Mouse (Mus musculus): Measurements from ENCODE around the gene Fyttd1. TPM values are rescaled to one million over a fixed set of nuclear protein-coding genes. Genes with fewer than 3 reads are reported as not detected.
A peak's percentile ranks its signal among the peaks of the same experiment; 100 is the strongest.

The Fyttd1 gene
- polyA plus RNA-seq (2016; fragmentation: Nextera tagmentation; extraction: Ambion mirVana): 112 and 115 TPM in 2 replicates

DNA sequence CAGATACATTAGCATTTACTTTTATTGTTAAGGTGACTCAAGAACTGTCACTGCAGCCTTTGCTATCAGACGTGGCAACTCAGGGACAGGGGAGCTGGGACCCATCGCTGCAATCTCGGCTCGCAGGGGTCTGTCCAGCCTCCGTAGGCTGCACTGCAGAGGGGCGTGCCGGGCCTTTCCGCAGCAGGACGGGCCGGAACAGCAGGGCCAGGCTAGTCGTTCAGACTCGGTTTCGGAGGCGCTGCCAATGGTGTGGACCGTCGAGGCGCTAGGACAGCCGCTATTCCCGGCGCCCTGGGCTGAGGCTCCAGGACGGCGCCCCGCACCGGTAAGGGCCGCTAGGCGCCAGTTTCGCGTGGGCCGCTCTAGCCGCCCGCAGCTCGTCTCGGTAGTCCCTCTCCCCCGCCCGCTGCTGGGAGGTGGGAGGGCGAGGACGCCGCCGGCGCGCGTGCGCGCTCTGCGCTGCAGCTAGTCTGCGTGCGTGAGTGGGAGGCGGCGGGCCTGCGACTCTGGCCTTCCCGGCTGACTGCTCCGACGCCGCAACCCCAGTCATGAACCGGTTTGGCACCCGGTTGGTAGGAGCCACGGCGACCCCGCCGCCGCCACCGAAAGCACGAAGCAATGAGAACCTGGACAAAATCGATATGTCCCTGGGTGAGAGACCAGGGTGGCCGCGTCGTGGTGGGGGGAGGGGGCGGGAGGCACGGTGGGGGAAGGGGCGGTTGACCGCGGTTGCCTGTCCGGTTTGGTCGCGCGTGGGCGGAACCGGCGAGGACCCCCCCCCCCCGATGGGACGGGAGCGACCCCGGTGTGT lies at the start of gene Fyttd1, which contains the start of gene Rubcn:
Gene Fyttd1 (plus strand): TSS at position 158 of the 814 bp plus-strand sequence.
Gene Rubcn (minus strand): TSS at position 424 of the 814 bp plus-strand sequence.
- Histone ChIP-seq H3K4me3 (peak within 1 kb of the TSS; percentile 88), H3K9ac (peak within 1 kb of the TSS; percentile 88), H3K9me3 (no peaks in the 10 kb centered on the region), H3K4me1 (peaks cover 18% of the 10 kb centered on the region), H3K4me2 (replicated peaks) (peak within 1 kb of the TSS; percentile 82), H3K36me3 (no peaks in the 10 kb centered on the region), H3K27me3 (replicated peaks) (no peaks in the 10 kb centered on the region), H3K27ac (peak within 1 kb of the TSS; percentile 77)
- 1% methylated on average over 75 of the region's 83 CpGs for WGBS
- ATAC-seq (ENCODE audit: low FRiP score, low read depth): peak; percentile 94

DNA sequence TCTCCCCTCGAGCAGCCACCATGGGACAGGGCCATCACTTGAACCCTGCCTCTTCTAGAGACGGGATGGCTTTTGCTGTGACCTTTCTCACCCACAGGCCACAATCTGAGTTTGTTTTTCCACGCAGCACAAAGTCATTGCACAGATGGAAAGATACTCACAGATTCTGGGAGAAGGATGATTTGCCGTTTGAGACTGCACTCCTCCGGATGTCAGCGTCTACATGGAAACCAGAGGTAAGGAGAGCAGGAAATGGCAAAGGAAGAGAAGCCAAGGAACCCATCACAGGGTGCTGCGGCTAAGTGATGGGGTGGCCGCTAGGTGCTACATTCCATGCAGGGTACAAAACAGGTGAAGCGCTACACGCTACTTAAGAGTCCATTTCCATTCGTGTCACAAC lies 48.2 kb upstream of the Fyttd1 start:
- 84% methylated on average over 11 of the region's 11 CpGs for WGBS
- Histone ChIP-seq H3K27me3 (replicated peaks) (no peaks in the 10 kb centered on the region), H3K4me3 (no peak overlapping the region), H3K4me1 (no peaks in the 10 kb centered on the region), H3K27ac (no peak overlapping the region), H3K36me3 (peaks cover 58% of the 10 kb centered on the region), H3K9ac (no peak overlapping the region), H3K4me2 (replicated peaks) (no peak overlapping the region), H3K9me3 (no peaks in the 10 kb centered on the region)
- no peak for ATAC-seq (ENCODE audit: low FRiP score, low read depth)

DNA sequence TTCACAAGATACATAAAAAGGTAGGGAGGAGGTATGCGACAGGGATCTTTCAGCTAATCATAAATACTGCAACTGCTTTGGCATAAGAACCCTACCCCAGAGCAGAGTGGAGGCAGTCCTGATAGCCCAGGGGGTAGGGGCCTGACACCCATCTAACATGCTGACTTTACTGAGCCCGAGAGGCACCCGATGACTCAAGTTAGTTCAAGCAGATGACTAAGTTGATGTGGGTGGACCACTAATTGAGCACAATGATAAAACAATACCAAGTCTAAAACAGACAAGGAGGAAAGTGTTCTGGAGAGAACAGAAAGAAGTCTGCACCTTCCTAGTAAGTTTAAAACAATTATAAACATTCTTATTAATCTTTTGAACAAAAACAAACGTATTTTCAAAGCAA lies 45.8 kb upstream of the Fyttd1 start:
- H3K4me1 ChIP-seq: no peaks in the 10 kb centered on the region
- no peaks in the 10 kb centered on the region for H3K9me3 ChIP-seq
- no peak overlapping the region for H3K27ac ChIP-seq
- H3K4me2 ChIP-seq (replicated peaks): no peak overlapping the region
- H3K4me3 ChIP-seq: no peak overlapping the region
- H3K9ac ChIP-seq: no peak overlapping the region
- no peak for ATAC-seq (ENCODE audit: low FRiP score, low read depth)
- H3K36me3 ChIP-seq: peaks cover 50% of the 10 kb centered on the region
- 88% methylated on average over 4 of the region's 4 CpGs for WGBS
- no peaks in the 10 kb centered on the region for H3K27me3 ChIP-seq (replicated peaks)

DNA sequence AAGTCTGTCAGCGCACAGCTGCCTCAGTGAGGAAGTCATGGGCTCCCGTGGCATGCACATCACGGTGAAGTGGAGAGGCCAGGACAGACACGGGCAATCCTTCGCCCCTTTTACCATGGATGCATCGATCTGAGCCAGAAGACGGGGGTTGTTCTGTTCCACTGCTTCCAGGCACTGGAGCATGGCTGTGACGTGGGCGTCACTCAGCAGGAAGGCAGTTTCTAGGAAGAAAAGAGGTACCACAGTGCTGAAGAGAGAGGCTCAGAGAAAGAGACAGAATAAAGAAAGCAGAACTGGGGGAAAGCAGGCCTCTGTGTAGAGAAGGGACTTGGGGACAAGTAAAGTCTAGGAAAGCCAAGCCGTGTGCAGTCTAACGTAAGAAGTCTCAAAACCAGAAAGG lies 30.2 kb upstream of the Fyttd1 start:
- Histone ChIP-seq H3K4me1 (no peaks in the 10 kb centered on the region), H3K27me3 (replicated peaks) (no peaks in the 10 kb centered on the region), H3K9ac (no peak overlapping the region), H3K4me3 (no peak overlapping the region), H3K4me2 (replicated peaks) (no peak overlapping the region), H3K36me3 (peaks cover 74% of the 10 kb centered on the region), H3K27ac (no peak overlapping the region), H3K9me3 (no peaks in the 10 kb centered on the region)
- 96% methylated on average over 11 of the region's 11 CpGs for WGBS
- no peak for ATAC-seq (ENCODE audit: low FRiP score, low read depth)

DNA sequence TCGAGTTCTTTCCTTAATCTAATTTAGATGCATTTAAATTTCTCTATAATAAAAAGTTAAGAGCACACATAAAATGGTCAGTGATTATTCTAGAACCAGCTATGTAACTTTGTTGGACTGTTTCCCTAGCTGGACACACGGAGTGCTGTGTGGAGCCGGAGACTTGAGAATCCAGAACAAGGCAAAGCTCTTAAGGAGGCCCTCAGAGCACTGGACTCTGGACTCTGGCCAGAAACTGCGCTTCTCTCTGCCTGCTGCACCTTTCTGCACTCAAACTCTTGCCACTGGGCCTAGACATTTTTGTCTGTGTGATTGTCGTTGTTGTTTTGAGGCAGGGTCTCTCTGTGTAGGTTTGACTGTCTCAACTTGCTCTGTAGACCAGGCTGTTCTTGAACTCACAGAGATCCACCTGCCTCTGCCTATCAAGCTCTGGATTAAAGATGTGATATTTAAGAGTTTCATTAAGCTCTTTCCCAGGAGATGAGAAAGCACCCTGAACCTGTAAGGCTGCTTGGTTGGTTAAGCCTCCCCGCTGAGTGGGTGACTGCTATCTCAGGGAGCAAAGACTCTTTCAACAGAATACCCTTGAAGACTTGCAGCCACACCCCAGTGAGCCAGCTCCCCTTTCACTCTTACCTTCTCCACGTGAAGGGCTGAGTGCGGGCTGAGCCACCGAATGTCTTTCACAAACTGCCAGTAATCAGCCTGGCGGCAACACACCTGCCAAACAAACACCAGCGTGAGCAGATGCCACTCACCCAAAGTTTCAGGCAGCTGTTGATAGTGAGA lies 28.1 kb upstream of the Fyttd1 start:
- 94% methylated on average over 11 of the region's 11 CpGs for WGBS
- peaks cover 57% of the 10 kb centered on the region for H3K36me3 ChIP-seq
- no peak overlapping the region for H3K9ac ChIP-seq
- no peak overlapping the region for H3K4me3 ChIP-seq
- H3K9me3 ChIP-seq: no peaks in the 10 kb centered on the region
- no peak for ATAC-seq (ENCODE audit: low FRiP score, low read depth)
- H3K4me2 ChIP-seq (replicated peaks): no peak overlapping the region
- H3K27ac ChIP-seq: no peak overlapping the region
- no peaks in the 10 kb centered on the region for H3K27me3 ChIP-seq (replicated peaks)
- no peaks in the 10 kb centered on the region for H3K4me1 ChIP-seq

DNA sequence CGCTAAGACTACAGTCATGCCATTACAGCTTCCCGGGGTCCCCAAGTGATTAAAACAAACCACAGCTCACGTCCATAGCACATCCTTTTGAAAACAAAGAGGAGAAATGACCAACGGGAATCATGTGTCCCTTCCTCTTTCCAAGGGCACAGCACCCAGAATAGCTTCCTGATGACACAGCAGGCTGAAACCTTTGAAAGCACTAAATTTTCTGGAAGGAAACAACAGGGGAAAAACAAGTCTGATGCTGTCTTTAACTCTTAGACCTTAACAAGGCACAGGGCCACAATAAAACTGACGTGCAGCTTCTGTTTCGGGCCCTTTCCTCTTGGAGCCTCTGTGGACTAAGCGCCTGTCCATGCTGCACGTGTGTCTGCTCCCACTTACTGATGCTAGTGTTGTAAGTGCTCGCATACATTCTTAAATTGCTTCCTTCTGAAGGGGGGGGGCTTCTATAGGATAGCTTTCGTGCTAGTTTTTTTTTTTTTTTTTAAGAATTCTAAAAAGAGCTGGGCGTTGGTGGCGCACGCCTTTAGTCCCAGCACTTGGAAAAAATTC lies 23.7 kb upstream of the Fyttd1 start:
- H3K9ac ChIP-seq: no peak overlapping the region
- no peak overlapping the region for H3K4me2 ChIP-seq (replicated peaks)
- H3K9me3 ChIP-seq: no peaks in the 10 kb centered on the region
- no peak for ATAC-seq (ENCODE audit: low FRiP score, low read depth)
- WGBS: 81% methylated on average over 13 of the region's 13 CpGs
- H3K36me3 ChIP-seq: peaks cover 24% of the 10 kb centered on the region
- H3K27ac ChIP-seq: no peak overlapping the region
- H3K27me3 ChIP-seq (replicated peaks): no peaks in the 10 kb centered on the region
- no peaks in the 10 kb centered on the region for H3K4me1 ChIP-seq
- H3K4me3 ChIP-seq: no peak overlapping the region

DNA sequence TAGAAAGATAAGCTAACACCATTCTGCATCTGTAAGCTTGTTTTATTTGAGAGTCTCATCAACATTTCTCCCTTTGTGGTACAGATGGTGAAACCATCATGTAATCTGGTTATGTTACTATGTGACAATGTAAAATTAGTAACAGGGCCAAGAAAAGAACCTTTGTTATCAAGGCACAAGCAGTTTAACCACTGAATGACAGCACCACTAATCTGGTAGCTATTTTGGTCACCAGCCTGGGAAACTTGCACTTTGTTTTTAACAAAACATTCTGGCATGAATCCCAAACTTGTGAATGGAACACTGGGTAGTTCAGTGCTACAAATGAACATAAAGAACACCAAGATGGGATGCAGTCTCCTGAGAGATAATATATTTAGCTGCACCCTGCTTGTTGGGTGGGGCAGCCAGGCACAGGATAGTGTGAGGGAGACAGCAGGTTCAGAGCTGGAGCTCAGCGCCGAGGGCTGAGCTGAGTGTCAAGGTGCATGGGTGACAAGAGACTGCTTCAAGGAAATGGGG lies 23.2 kb upstream of the Fyttd1 start:
- no peak overlapping the region for H3K4me3 ChIP-seq
- no peaks in the 10 kb centered on the region for H3K27me3 ChIP-seq (replicated peaks)
- H3K4me2 ChIP-seq (replicated peaks): no peak overlapping the region
- H3K36me3 ChIP-seq: peaks cover 20% of the 10 kb centered on the region
- 87% methylated on average over 2 of the region's 2 CpGs for WGBS
- ATAC-seq (ENCODE audit: low FRiP score, low read depth): no peak
- H3K4me1 ChIP-seq: no peaks in the 10 kb centered on the region
- no peak overlapping the region for H3K27ac ChIP-seq
- no peaks in the 10 kb centered on the region for H3K9me3 ChIP-seq
- no peak overlapping the region for H3K9ac ChIP-seq

DNA sequence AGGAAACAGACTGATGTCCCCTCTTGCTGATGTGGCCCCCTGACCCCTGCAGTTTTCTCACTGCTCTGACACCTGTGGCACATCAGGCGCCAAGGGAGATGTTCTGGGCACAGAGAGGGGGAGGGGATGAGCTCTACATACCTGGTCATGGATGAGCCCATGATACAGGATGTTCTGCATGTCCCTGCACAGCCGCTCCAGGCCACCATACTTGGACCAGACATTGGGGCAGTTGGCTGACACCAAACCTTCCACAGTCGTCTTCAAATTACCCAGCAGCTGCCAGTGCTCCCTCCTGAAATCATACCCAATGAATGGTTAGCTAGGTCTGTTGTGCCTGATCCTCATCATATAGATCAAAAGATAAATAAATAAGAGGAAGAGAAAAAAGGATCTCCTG lies 20.5 kb upstream of the Fyttd1 start:
- no peaks in the 10 kb centered on the region for H3K27me3 ChIP-seq (replicated peaks)
- no peaks in the 10 kb centered on the region for H3K4me1 ChIP-seq
- H3K9me3 ChIP-seq: no peaks in the 10 kb centered on the region
- H3K4me2 ChIP-seq (replicated peaks): no peak overlapping the region
- ATAC-seq (ENCODE audit: low FRiP score, low read depth): no peak
- no peak overlapping the region for H3K9ac ChIP-seq
- WGBS: 89% methylated on average over 3 of the region's 3 CpGs
- no peak overlapping the region for H3K27ac ChIP-seq
- no peak overlapping the region for H3K4me3 ChIP-seq
- peaks cover 14% of the 10 kb centered on the region for H3K36me3 ChIP-seq

DNA sequence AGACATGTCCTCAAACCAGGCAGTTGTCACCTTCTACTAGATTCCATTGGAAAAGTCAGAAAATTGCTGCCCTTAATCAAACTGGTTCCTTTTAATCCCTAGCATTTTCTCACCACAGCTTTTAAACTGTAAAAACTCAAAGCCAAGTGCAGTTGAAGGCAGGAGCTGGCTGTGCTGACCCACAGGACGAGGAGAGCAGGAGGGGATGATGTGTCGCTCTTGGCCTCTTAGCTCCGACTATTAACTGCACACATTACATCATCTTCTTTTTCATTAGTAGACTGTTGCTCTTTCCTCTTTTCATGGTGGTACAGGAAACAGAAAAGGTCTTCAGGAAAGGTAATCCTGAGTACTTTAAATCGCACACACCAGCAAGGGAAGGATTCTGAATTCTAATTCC lies 18.9 kb upstream of the Fyttd1 start:
- H3K4me3 ChIP-seq: no peak overlapping the region
- H3K4me2 ChIP-seq (replicated peaks): no peak overlapping the region
- peaks cover 12% of the 10 kb centered on the region for H3K36me3 ChIP-seq
- no peaks in the 10 kb centered on the region for H3K27me3 ChIP-seq (replicated peaks)
- 79% methylated on average over 4 of the region's 4 CpGs for WGBS
- no peaks in the 10 kb centered on the region for H3K9me3 ChIP-seq
- H3K4me1 ChIP-seq: no peaks in the 10 kb centered on the region
- no peak for ATAC-seq (ENCODE audit: low FRiP score, low read depth)
- H3K27ac ChIP-seq: no peak overlapping the region
- no peak overlapping the region for H3K9ac ChIP-seq

DNA sequence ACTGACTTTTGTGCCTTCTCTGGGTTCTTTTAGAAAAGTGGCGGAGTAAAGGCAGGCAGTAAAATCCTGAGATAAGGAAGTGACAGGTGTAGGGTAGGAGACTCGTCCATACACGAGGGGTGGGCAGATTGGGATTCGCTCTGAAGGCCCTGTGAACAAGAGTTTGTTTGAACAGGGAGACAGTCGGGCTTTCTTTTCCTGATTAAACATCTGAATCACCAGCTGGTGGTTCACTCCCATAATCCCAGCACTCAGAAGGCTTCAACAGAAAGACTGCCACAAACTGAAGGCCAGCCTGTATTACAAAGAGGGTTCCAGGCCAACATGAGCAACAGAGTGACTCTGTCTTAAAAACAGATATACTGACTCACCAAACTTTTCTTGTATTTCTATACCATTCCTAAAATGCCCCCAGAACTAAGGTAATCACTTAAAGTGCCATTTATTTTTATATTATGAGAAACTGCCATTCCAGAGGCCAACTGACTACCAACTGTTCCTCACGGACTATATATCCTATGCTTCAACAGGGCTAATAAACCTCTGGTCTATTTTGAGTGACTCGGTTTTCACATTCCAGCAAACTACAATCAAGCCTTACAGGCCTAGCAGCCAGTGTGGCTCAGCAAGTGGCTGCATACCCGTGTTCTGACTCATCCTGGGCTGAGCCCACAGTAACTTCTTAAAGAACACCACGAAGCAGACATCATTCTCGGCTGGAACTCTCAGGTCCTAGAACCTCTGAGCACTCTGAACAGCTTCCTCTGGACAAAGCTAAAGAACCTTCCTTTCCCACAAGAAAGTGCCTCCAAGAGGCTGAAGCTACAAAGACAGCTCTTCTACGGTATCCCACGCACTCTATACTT lies 18.3 kb upstream of the Fyttd1 start:
- Histone ChIP-seq H3K4me1 (no peaks in the 10 kb centered on the region), H3K27me3 (replicated peaks) (no peaks in the 10 kb centered on the region), H3K4me3 (no peak overlapping the region), H3K9ac (no peak overlapping the region), H3K9me3 (no peaks in the 10 kb centered on the region), H3K4me2 (replicated peaks) (no peak overlapping the region), H3K36me3 (peaks cover 12% of the 10 kb centered on the region), H3K27ac (no peak overlapping the region)
- no peak for ATAC-seq (ENCODE audit: low FRiP score, low read depth)
- 80% methylated on average over 12 of the region's 12 CpGs for WGBS

DNA sequence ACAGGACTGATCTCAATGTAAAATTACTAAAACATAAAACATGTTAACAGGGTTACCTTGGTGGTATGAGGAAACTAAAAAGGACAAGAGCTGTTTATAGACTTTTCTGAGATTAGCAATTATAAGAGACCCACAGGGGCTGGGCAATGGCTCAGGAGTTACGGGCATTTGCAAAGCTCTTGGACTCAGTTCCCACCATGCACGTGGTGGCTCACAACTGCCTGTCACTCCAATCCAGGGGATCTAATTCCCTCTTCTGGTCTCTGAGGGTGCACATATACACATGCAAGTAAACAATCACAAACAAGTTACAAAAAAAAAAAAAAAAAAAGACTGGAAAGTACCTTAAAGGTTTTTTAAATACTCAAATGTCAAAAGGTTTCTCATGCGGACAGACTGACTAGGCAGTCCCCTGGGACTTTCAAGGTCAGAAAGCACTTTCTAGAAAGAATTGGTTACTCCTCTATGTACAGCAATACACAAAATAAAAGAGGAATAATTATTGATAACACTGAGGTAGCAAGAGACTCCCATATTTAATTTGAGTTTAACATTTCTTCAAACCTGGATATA lies 15.4 kb upstream of the Fyttd1 start:
- Histone ChIP-seq H3K9me3 (no peaks in the 10 kb centered on the region), H3K9ac (no peak overlapping the region), H3K4me2 (replicated peaks) (no peak overlapping the region), H3K27ac (no peak overlapping the region), H3K4me3 (no peak overlapping the region), H3K36me3 (0 out of 2 replicates have a peak, but pooled peaks cover 6% of the 10 kb centered on the region), H3K4me1 (peaks cover 3% of the 10 kb centered on the region), H3K27me3 (replicated peaks) (no peaks in the 10 kb centered on the region)
- WGBS: 94% methylated on average over 3 of the region's 3 CpGs
- ATAC-seq (ENCODE audit: low FRiP score, low read depth): no peak
